Mouse (Mus musculus) myocyte (in vitro differentiated cells): ENCODE measurements at regions not wholly inside any gene's neighbourhood (a gene's known extent, or its start where the extent isn't known, plus 50 kb on each side); places are given as distances from the start of the nearest gene placed in this dataset.
"Not testable (repeated sequence)": the region's sequence is repeated elsewhere in the genome, so short reads cannot be mapped to it uniquely, and the experiment has no call there.

Experiments
- H3K27me3 ChIP-seq: one replicate; pipeline ENCODE4 v1.6.1; 2011; ENCODE audit not compliant: control insufficient read depth, insufficient read depth, insufficient read length
- H3K36me3 ChIP-seq: one replicate; pipeline ENCODE4 v1.6.1; 2011; ENCODE audit not compliant: control insufficient read depth, insufficient read depth
- H3K4me2 ChIP-seq: one replicate; pipeline ENCODE4 v1.6.1; 2011; ENCODE audit warnings: low read depth, control low read depth
- H3K4me3 ChIP-seq: one replicate; pipeline ENCODE4 v1.5.1; 2011; ENCODE audit warnings: mild to moderate bottlenecking, control low read depth, moderate library complexity
- H3K79me2 ChIP-seq: one replicate; pipeline ENCODE4 v1.6.1; 2011; ENCODE audit not compliant: control insufficient read depth, insufficient read depth
- H3ac ChIP-seq: one replicate; pipeline ENCODE4 v1.6.1; 2011; ENCODE audit not compliant: control insufficient read depth, insufficient read length
- CEBPB ChIP-seq: IDR thresholded peaks from 2 replicates; pipeline ENCODE4 v1.6.1; 2011; ENCODE audit warnings: mild to moderate bottlenecking, moderate library complexity; ENCODE audit not compliant: poor library complexity, insufficient read depth, severe bottlenecking
- E2F4 ChIP-seq: IDR thresholded peaks from one replicate; pipeline ENCODE4 v1.6.1; 2011; ENCODE audit warnings: mild to moderate bottlenecking, control low read depth, moderate library complexity; ENCODE audit not compliant: insufficient read depth
- MAX ChIP-seq: IDR thresholded peaks from one replicate; pipeline ENCODE4 v1.6.1; 2011; ENCODE audit warnings: low read depth, mild to moderate bottlenecking, control low read depth
- MYOD1 ChIP-seq, 3 experiments: IDR thresholded peaks; one replicate each; pipeline ENCODE4 v1.6.1; 2011; ENCODE audit warnings: control low read depth in 2 of 3, low read depth in 2 of 3, mild to moderate bottlenecking in 2 of 3, moderate library complexity in 1 of 3; ENCODE audit not compliant: insufficient read length in 2 of 3, control insufficient read depth in 1 of 3
- MYOG ChIP-seq, 3 experiments: IDR thresholded peaks; one replicate each; pipeline ENCODE4 v1.6.1; 2011; ENCODE audit warnings: control low read depth in 2 of 3, low read depth in 2 of 3, mild to moderate bottlenecking in 2 of 3; ENCODE audit not compliant: insufficient read length in 2 of 3, control insufficient read depth in 1 of 3, insufficient read depth in 1 of 3
- POLR2A ChIP-seq: IDR thresholded peaks from one replicate; pipeline ENCODE4 v1.6.1; 2011; ENCODE audit warnings: low read depth, mild to moderate bottlenecking, control low read depth, moderate library complexity; ENCODE audit not compliant: insufficient read length
- POLR2AphosphoS2 ChIP-seq: IDR thresholded peaks from one replicate; pipeline ENCODE4 v1.6.1; 2011; ENCODE audit warnings: low read depth, control low read depth; ENCODE audit not compliant: insufficient read length
- REST ChIP-seq: IDR thresholded peaks from one replicate; pipeline ENCODE4 v1.6.1; 2011; ENCODE audit warnings: mild to moderate bottlenecking, control low read depth, moderate library complexity; ENCODE audit not compliant: insufficient read depth, insufficient read length
- SRF ChIP-seq: IDR thresholded peaks from one replicate; pipeline ENCODE4 v1.6.1; 2011; ENCODE audit warnings: low read depth; ENCODE audit not compliant: control insufficient read depth, insufficient read length
- TCF12 ChIP-seq: IDR thresholded peaks from one replicate; pipeline ENCODE4 v1.6.1; 2011; ENCODE audit warnings: mild to moderate bottlenecking, control low read depth; ENCODE audit not compliant: poor library complexity, insufficient read depth, severe bottlenecking
- TCF3 ChIP-seq: IDR thresholded peaks from one replicate; pipeline ENCODE4 v1.6.1; 2011; ENCODE audit warnings: low read depth, control low read depth; ENCODE audit not compliant: insufficient read length
- USF1 ChIP-seq: IDR thresholded peaks from one replicate; pipeline ENCODE4 v1.6.1; 2011; ENCODE audit warnings: low read depth, mild to moderate bottlenecking, control low read depth, moderate library complexity

GRCm38 (mm10) chr8:5299982-5300381, 194.8 kb upstream of the Slc10a2 start:
- H3ac ChIP-seq = no peak overlapping the region
- no peaks in the 10 kb centered on the region for H3K36me3 ChIP-seq
- no peaks in the 10 kb centered on the region for H3K27me3 ChIP-seq
- no peak overlapping the region for H3K4me2 ChIP-seq
- no peak for TF ChIP-seq MYOD1 (IDR thresholded peaks at IDR 0.05; ENCODE audit: control insufficient read depth in 1 of 3, insufficient read length in 2 of 3, low read depth in 2 of 3)
- no peak for TF ChIP-seq E2F4
- no peak for TF ChIP-seq MAX
- no peak for TF ChIP-seq TCF12
- TF ChIP-seq MYOG (IDR thresholded peaks at IDR 0.05; ENCODE audit: control insufficient read depth in 1 of 3, insufficient read depth in 1 of 3, insufficient read length in 2 of 3, low read depth in 2 of 3) = no peak
- TF ChIP-seq POLR2A = no peak
- H3K79me2 ChIP-seq = no peaks in the 10 kb centered on the region
- no peak overlapping the region for H3K4me3 ChIP-seq

- Histone ChIP-seq H3K36me3 (no peaks in the 10 kb centered on the region), H3ac (no peak overlapping the region), H3K4me2 (no peak overlapping the region), H3K79me2 (no peaks in the 10 kb centered on the region), H3K27me3 (no peaks in the 10 kb centered on the region), H3K4me3 (no peak overlapping the region)
- TF ChIP-seq REST (no peak), MYOG (IDR thresholded peaks at IDR 0.05; ENCODE audit: control insufficient read depth in 1 of 3, insufficient read depth in 1 of 3, insufficient read length in 2 of 3, low read depth in 2 of 3) (no peak), CEBPB (no peak), MYOD1 (IDR thresholded peaks at IDR 0.05; ENCODE audit: control insufficient read depth in 1 of 3, insufficient read length in 2 of 3, low read depth in 2 of 3) (no peak), POLR2A (no peak), POLR2AphosphoS2 (no peak), SRF (no peak), TCF12 (no peak), E2F4 (no peak)
Measured at GRCm38 (mm10) chr8:5297190-5297589, 192.0 kb upstream of the Slc10a2 start.

- no peaks in the 10 kb centered on the region for H3K27me3 ChIP-seq
- no peak overlapping the region for H3K4me3 ChIP-seq
- TF ChIP-seq MAX (no peak), E2F4 (no peak), TCF12 (no peak)
- H3K4me2 ChIP-seq = no peak overlapping the region
- no peak overlapping the region for H3ac ChIP-seq
- no peaks in the 10 kb centered on the region for H3K36me3 ChIP-seq
- H3K79me2 ChIP-seq = no peaks in the 10 kb centered on the region
Measured at GRCm38 (mm10) chr8:5285708-5286161, 180.6 kb upstream of the Slc10a2 start.

GRCm38 (mm10) chr8:5283799-5284198, 178.6 kb upstream of the Slc10a2 start:
- no peaks in the 10 kb centered on the region for H3K27me3 ChIP-seq
- H3K4me3 ChIP-seq = no peak overlapping the region
- no peak overlapping the region for H3K4me2 ChIP-seq
- no peaks in the 10 kb centered on the region for H3K79me2 ChIP-seq
- TF ChIP-seq MYOD1 (IDR thresholded peaks at IDR 0.05; ENCODE audit: control insufficient read depth in 1 of 3, insufficient read length in 2 of 3, low read depth in 2 of 3) (no peak), E2F4 (no peak), TCF12 (no peak), POLR2A (no peak), POLR2AphosphoS2 (no peak), TCF3 (no peak), CEBPB (no peak), SRF (no peak), USF1 (no peak)
- H3ac ChIP-seq = no peak overlapping the region
- no peaks in the 10 kb centered on the region for H3K36me3 ChIP-seq

- H3K4me2 ChIP-seq = no peak overlapping the region
- no peaks in the 10 kb centered on the region for H3K36me3 ChIP-seq
- H3K4me3 ChIP-seq = no peak overlapping the region
- no peak for TF ChIP-seq POLR2AphosphoS2
- no peak for TF ChIP-seq REST
- TF ChIP-seq SRF = no peak
- TF ChIP-seq USF1 = no peak
- no peak for TF ChIP-seq POLR2A
- no peak for TF ChIP-seq MYOD1 (IDR thresholded peaks at IDR 0.05; ENCODE audit: control insufficient read depth in 1 of 3, insufficient read length in 2 of 3, low read depth in 2 of 3)
- no peak for TF ChIP-seq CEBPB
- TF ChIP-seq MYOG (IDR thresholded peaks at IDR 0.05; ENCODE audit: control insufficient read depth in 1 of 3, insufficient read depth in 1 of 3, insufficient read length in 2 of 3, low read depth in 2 of 3) = no peak
- TF ChIP-seq MAX = no peak
- TF ChIP-seq TCF3 = no peak
- TF ChIP-seq E2F4 = no peak
- no peak overlapping the region for H3ac ChIP-seq
- H3K27me3 ChIP-seq = no peaks in the 10 kb centered on the region
- no peaks in the 10 kb centered on the region for H3K79me2 ChIP-seq
Measured at GRCm38 (mm10) chr8:5262316-5262715, 157.2 kb upstream of the Slc10a2 start.

GRCm38 (mm10) chr8:5241871-5242270, 136.7 kb upstream of the Slc10a2 start:
- not testable (repeated sequence) for H3K36me3 ChIP-seq, H3K4me3 ChIP-seq, H3K79me2 ChIP-seq, H3K4me2 ChIP-seq, H3ac ChIP-seq, H3K27me3 ChIP-seq
